In the genomic region with DNA sequence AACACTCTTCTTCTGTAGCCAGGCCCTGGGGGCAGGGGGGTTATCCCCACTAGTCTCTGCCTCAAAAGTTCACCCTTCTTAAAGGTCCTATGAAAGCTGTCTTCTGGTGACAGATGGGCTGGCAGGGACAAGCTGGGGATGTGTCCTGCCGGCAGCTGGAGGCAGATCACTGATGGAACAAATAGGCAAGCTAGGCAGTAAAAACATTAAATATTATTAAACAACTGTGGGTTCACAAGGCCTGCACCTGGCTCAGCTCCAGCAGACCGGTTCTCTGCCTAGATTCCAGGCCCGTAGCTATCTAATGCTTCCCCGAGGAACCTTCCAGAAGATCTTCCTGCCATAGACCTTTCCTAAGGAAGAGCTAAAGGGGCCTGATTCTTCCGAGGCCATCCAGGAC, we compare ENCODE assay signal across 14 mouse cellular contexts. TPM values are rescaled to one million over a fixed set of nuclear protein-coding genes. Genes with fewer than 3 reads are reported as not detected.
DNase-seq lines count a peak whose midpoint lies in the region; ATAC-seq and TF ChIP-seq lines count a peak whose summit lies in the region.
"Had no signal": no experiment of that assay in that cellular context is flagged by ENCODE, and none has a peak within 500 bp of the region (broad histone marks: within the 10 kb centered on the region; RNA-seq: fewer than 3 reads in every experiment).

No protein-coding gene starts in this region.

- 0 out of 2 replicates have a peak overlapping the region, but pooled peaks have one; percentile 37 for H3K4me2 ChIP-seq in liver, embryonic 15.5 days
- H3K4me2 ChIP-seq in stomach, embryonic 14.5 days (replicated peaks; ENCODE audit: low read depth, low read length), result no peak overlapping the region
- H3K4me2 ChIP-seq: heart, embryonic 12.5 days had no signal

- TF ChIP-seq POLR2A in liver, adult 2 months (IDR thresholded peaks at IDR 0.05; ENCODE audit: extremely low read depth, insufficient read depth, low read length), result no peak

- no peak overlapping the region for H3K9ac ChIP-seq in liver, adult 2 months (ENCODE audit: low read depth, low read length)
- H3K9ac ChIP-seq in liver, embryonic 15.5 days, result no peak overlapping the region
- H3K9ac ChIP-seq in stomach, embryonic 14.5 days (replicated peaks; ENCODE audit: low read depth, low read length), result no peak overlapping the region
- H3K9ac ChIP-seq: heart, embryonic 12.5 days had no signal

- 80% methylated on average over 5 of the region's 5 CpGs for WGBS in liver, adult 2 months
- WGBS in liver, embryonic 15.5 days (ENCODE audit: insufficient replicate concordance), result 54% methylated on average over 5 of the region's 5 CpGs
- WGBS in stomach, embryonic 14.5 days, result 33% methylated on average over 5 of the region's 5 CpGs

- peaks cover 3% of the 10 kb centered on the region; the same call in 1 of the 2 replicates for H3K4me1 ChIP-seq in liver, adult 2 months (ENCODE audit: control insufficient read depth, insufficient read depth, low read length)
- H3K4me1 ChIP-seq in liver, embryonic 15.5 days (replicated peaks), result peaks cover 31% of the 10 kb centered on the region
- H3K4me1 ChIP-seq in stomach, embryonic 14.5 days (ENCODE audit: control insufficient read depth, insufficient read depth, low read length), result peaks cover 25% of the 10 kb centered on the region

- peak; percentile 15 for DNase-seq in liver, adult 2 months (ENCODE audit: extremely low read depth, low read depth, low spot score)
- DNase-seq in liver, result no peak
- DNase-seq: cerebellum, adult 9-10 months; layer of hippocampus, adult 9-11 months had no signal

- H3K27me3 ChIP-seq in liver, adult 2 months (ENCODE audit: control insufficient read depth, insufficient read depth, low read length), result no peaks in the 10 kb centered on the region
- H3K27me3 ChIP-seq in liver, embryonic 15.5 days, result no peaks in the 10 kb centered on the region
- no peaks in the 10 kb centered on the region for H3K27me3 ChIP-seq in stomach, embryonic 14.5 days (ENCODE audit: control insufficient read depth, insufficient read depth, low read length)
- H3K27me3 ChIP-seq: heart, embryonic 12.5 days had no signal

- no peak for TF ChIP-seq CTCF in liver, adult 2 months (IDR thresholded peaks at IDR 0.05; ENCODE audit: low read depth, low read length)

- no peaks in the 10 kb centered on the region for H3K9me3 ChIP-seq in liver, embryonic 15.5 days (replicated peaks)
- no peaks in the 10 kb centered on the region for H3K9me3 ChIP-seq in stomach, embryonic 14.5 days (ENCODE audit: control insufficient read depth, low read depth, low read length)
- H3K9me3 ChIP-seq: heart, embryonic 12.5 days; megakaryocyte, embryonic 14.5 days had no signal

- no peaks in the 10 kb centered on the region for H3K79me2 ChIP-seq in liver, adult 2 months (ENCODE audit: control insufficient read depth, insufficient read depth, low read length)

- ATAC-seq in erythroid progenitor cell, adult 5-6 weeks (replicated peaks; ENCODE audit: low FRiP score, poor library complexity, severe bottlenecking), result 0 out of 2 replicates have a peak, but pooled peaks have one; percentile 6
- ATAC-seq in liver, embryonic 15.5 days (ENCODE audit: insufficient read depth), result no peak
- no peak for ATAC-seq in stomach, embryonic 14.5 days (ENCODE audit: insufficient number of reproducible peaks, insufficient read depth, low FRiP score, low read depth)
- no peak for ATAC-seq in megakaryocyte progenitor cell, adult 5-6 weeks (replicated peaks; ENCODE audit: poor library complexity)
- no peak for ATAC-seq in CD4-positive, CD25-positive, alpha-beta regulatory T cell, adult 4 months
- ATAC-seq: activated CD4-positive, CD25-positive, alpha-beta regulatory T cell, adult 4 months had no signal

- H3K4me3 ChIP-seq in liver, adult 2 months (ENCODE audit: insufficient read depth, low read depth, low read length), result no peak overlapping the region
- H3K4me3 ChIP-seq in liver, embryonic 15.5 days (replicated peaks), result no peak overlapping the region
- H3K4me3 ChIP-seq in stomach, embryonic 14.5 days (ENCODE audit: low read depth, low read length), result no peak overlapping the region
- H3K4me3 ChIP-seq: heart, embryonic 12.5 days; megakaryocyte, embryonic 14.5 days; myocyte had no signal

- H3K36me3 ChIP-seq in liver, adult 2 months (ENCODE audit: control insufficient read depth, insufficient read depth, low read length), result no peaks in the 10 kb centered on the region
- no peaks in the 10 kb centered on the region for H3K36me3 ChIP-seq in liver, embryonic 15.5 days (replicated peaks)
- no peaks in the 10 kb centered on the region for H3K36me3 ChIP-seq in stomach, embryonic 14.5 days (ENCODE audit: control insufficient read depth, insufficient read depth, low read length)
- H3K36me3 ChIP-seq: heart, embryonic 12.5 days had no signal

- no peak overlapping the region for H3K27ac ChIP-seq in liver, adult 2 months (replicated peaks; ENCODE audit: insufficient read depth, low read depth, low read length)
- peak overlapping the region; percentile 80 for H3K27ac ChIP-seq in liver, embryonic 15.5 days (replicated peaks)
- peak overlapping the region; percentile 72; the same call in 1 of the 2 replicates for H3K27ac ChIP-seq in stomach, embryonic 14.5 days (ENCODE audit: low read length)

RNA-seq across cellular contexts. Expression of a gene that starts 27.5 kb away (rescaled TPM):
- not detected in 2 replicates for total RNA-seq in liver, adult 2 months (2014; rRNA removed)
- not detected in 2 replicates for polyA plus RNA-seq in liver, adult 2 months (2012; rRNA removed)
- total RNA-seq in erythroid progenitor cell, adult 5-6 weeks (2015; ENCODE audit: low replicate concordance), result not detected in 2 replicates
- total RNA-seq in erythroid progenitor cell, adult 5-6 weeks (2017; ENCODE audit: low replicate concordance), result not detected in 2 replicates
- polyA plus RNA-seq in liver, embryonic 15.5 days (2015; fragmentation: Nextera tagmentation; extraction: Ambion mirVana), result not detected in 2 replicates
- not detected in 2 replicates for polyA plus RNA-seq in stomach, embryonic 14.5 days (2014; fragmentation: Nextera tagmentation; extraction: Ambion mirVana)
- total RNA-seq in megakaryocyte progenitor cell, adult 5-6 weeks (2015), result not detected in 2 replicates
- not detected in 2 replicates for total RNA-seq in megakaryocyte progenitor cell, adult 5-6 weeks (2017)
- not detected for polyA plus RNA-seq in CD4-positive, CD25-positive, alpha-beta regulatory T cell, adult 4 months (2017; shearing (Covaris generic))
- polyA plus RNA-seq: activated CD4-positive, CD25-positive, alpha-beta regulatory T cell, adult 4 months; embryonic facial prominence, embryonic 14.5 days; heart, embryonic 12.5 days; myocyte had no signal

RNA-seq across cellular contexts. Expression of a gene that starts 52.3 kb away (rescaled TPM):
- total RNA-seq in liver, adult 2 months (2014; rRNA removed), result not detected in 2 replicates
- polyA plus RNA-seq in liver, adult 2 months (2012; rRNA removed), result not detected in 2 replicates
- total RNA-seq in erythroid progenitor cell, adult 5-6 weeks (2015; ENCODE audit: low replicate concordance), result not detected in 2 replicates
- not detected in 2 replicates for total RNA-seq in erythroid progenitor cell, adult 5-6 weeks (2017; ENCODE audit: low replicate concordance)
- polyA plus RNA-seq in liver, embryonic 15.5 days (2015; fragmentation: Nextera tagmentation; extraction: Ambion mirVana), result not detected in 2 replicates
- polyA plus RNA-seq in stomach, embryonic 14.5 days (2014; fragmentation: Nextera tagmentation; extraction: Ambion mirVana), result not detected in 2 replicates
- total RNA-seq in megakaryocyte progenitor cell, adult 5-6 weeks (2015), result not detected in 2 replicates
- total RNA-seq in megakaryocyte progenitor cell, adult 5-6 weeks (2017), result not detected in 2 replicates
- polyA plus RNA-seq in CD4-positive, CD25-positive, alpha-beta regulatory T cell, adult 4 months (2017; shearing (Covaris generic)), result not detected
- polyA plus RNA-seq: activated CD4-positive, CD25-positive, alpha-beta regulatory T cell, adult 4 months; heart, embryonic 12.5 days; myocyte had no signal

RNA-seq across cellular contexts. Expression of a gene that starts 56.4 kb away (rescaled TPM):
- total RNA-seq in liver, adult 2 months (2014; rRNA removed), result not detected in 2 replicates
- 0.01 TPM in 1 of 2 replicates, not detected in the other for polyA plus RNA-seq in liver, adult 2 months (2012; rRNA removed)
- not detected in 2 replicates for total RNA-seq in erythroid progenitor cell, adult 5-6 weeks (2015; ENCODE audit: low replicate concordance)
- total RNA-seq in erythroid progenitor cell, adult 5-6 weeks (2017; ENCODE audit: low replicate concordance), result not detected in 2 replicates
- polyA plus RNA-seq in liver, embryonic 15.5 days (2015; fragmentation: Nextera tagmentation; extraction: Ambion mirVana), result 0.07 TPM in 1 of 2 replicates, not detected in the other
- 0.34 and 0.48 TPM in 2 replicates for polyA plus RNA-seq in stomach, embryonic 14.5 days (2014; fragmentation: Nextera tagmentation; extraction: Ambion mirVana)
- total RNA-seq in megakaryocyte progenitor cell, adult 5-6 weeks (2015), result not detected in 2 replicates
- total RNA-seq in megakaryocyte progenitor cell, adult 5-6 weeks (2017), result 0.08 TPM in 1 of 2 replicates, not detected in the other
- not detected for polyA plus RNA-seq in CD4-positive, CD25-positive, alpha-beta regulatory T cell, adult 4 months (2017; shearing (Covaris generic))
- polyA plus RNA-seq: activated CD4-positive, CD25-positive, alpha-beta regulatory T cell, adult 4 months; myocyte had no signal
